9 mouse cellular contexts compared by ENCODE assay signal in genomic region chr10:11080013-11080724, GRCm38 (mm10). TPM values are rescaled to one million over a fixed set of nuclear protein-coding genes. Genes with fewer than 3 reads are reported as not detected.
DNase-seq lines count a peak whose midpoint lies in the region; ATAC-seq and TF ChIP-seq lines count a peak whose summit lies in the region.
"Had no signal": no experiment of that assay in that cellular context is flagged by ENCODE, and none has a peak within 500 bp of the region (broad histone marks: within the 10 kb centered on the region; RNA-seq: fewer than 3 reads in every experiment).

No protein-coding gene starts in this region.

- peak overlapping the region; percentile 15 for H3K4me3 ChIP-seq in hindbrain, embryonic 11.5 days (ENCODE audit: low read depth, low read length)
- peak overlapping the region; percentile 1; the same call in 1 of the 2 replicates for H3K4me3 ChIP-seq in neural tube, embryonic 11.5 days (ENCODE audit: low read depth, low read length)

- no peaks in the 10 kb centered on the region for H3K4me1 ChIP-seq in hindbrain, embryonic 11.5 days (replicated peaks; ENCODE audit: control insufficient read depth, insufficient read depth, low read length)
- no peaks in the 10 kb centered on the region for H3K4me1 ChIP-seq in neural tube, embryonic 11.5 days (ENCODE audit: control insufficient read depth, insufficient read depth, low read length)

- no peak for TF ChIP-seq POLR2A in brain, embryonic 14.5 days (IDR thresholded peaks at IDR 0.05; ENCODE audit: borderline replicate concordance, extremely low read depth, insufficient read depth, insufficient read length, poor library complexity, severe bottlenecking)

- peaks cover 26% of the 10 kb centered on the region for H3K27me3 ChIP-seq in hindbrain, embryonic 11.5 days (ENCODE audit: control insufficient read depth, insufficient read depth, low read length)
- peaks cover 29% of the 10 kb centered on the region for H3K27me3 ChIP-seq in neural tube, embryonic 11.5 days (ENCODE audit: control insufficient read depth, insufficient read depth, low read length)

- no peak overlapping the region for H3K9ac ChIP-seq in hindbrain, embryonic 11.5 days (ENCODE audit: low read depth, low read length)
- H3K9ac ChIP-seq in neural tube, embryonic 11.5 days (ENCODE audit: low read length), result no peak overlapping the region

- no peak overlapping the region for H3K27ac ChIP-seq in hindbrain, embryonic 11.5 days (ENCODE audit: low read depth, low read length)
- H3K27ac ChIP-seq in neural tube, embryonic 11.5 days (ENCODE audit: low read depth, low read length), result no peak overlapping the region

- peak; percentile 52; the same call in 1 of the 2 replicates for ATAC-seq in hindbrain, embryonic 11.5 days (ENCODE audit: low FRiP score)
- peak; percentile 60 for ATAC-seq in neural tube, embryonic 11.5 days (ENCODE audit: insufficient read depth, low FRiP score, low TSS enrichment)

- H3K36me3 ChIP-seq in hindbrain, embryonic 11.5 days (ENCODE audit: control insufficient read depth, insufficient read depth, low read length), result no peaks in the 10 kb centered on the region
- H3K36me3 ChIP-seq in neural tube, embryonic 11.5 days (ENCODE audit: control insufficient read depth, insufficient read depth, low read length), result no peaks in the 10 kb centered on the region

- 7% methylated on average over 33 of the region's 33 CpGs for WGBS in hindbrain, embryonic 11.5 days
- WGBS in neural tube, embryonic 11.5 days, result 8% methylated on average over 33 of the region's 33 CpGs

- peak; percentile 22 for DNase-seq in brain, embryonic 14.5 days (ENCODE audit: low read depth)
- DNase-seq in cerebellum, adult 9-10 months, result peak; percentile 68
- peak; percentile 45 for DNase-seq in hindbrain, embryonic 11.5 days (ENCODE audit: low spot score)
- no peak for DNase-seq in neural tube, embryonic 11.5 days (ENCODE audit: low spot score)
- DNase-seq in ovary, postnatal 10 days (ENCODE audit: low spot score), result no peak
- DNase-seq in spleen, adult 12 weeks (ENCODE audit: low spot score), result no peak
- DNase-seq in thymus, postnatal 4 days, result no peak
- DNase-seq: thymus, adult 18-20 months had no signal

- no peak for TF ChIP-seq CTCF in brain, embryonic 14.5 days (IDR thresholded peaks at IDR 0.05; ENCODE audit: borderline replicate concordance, extremely low read depth, insufficient read depth, insufficient read length)

- no peaks in the 10 kb centered on the region for H3K9me3 ChIP-seq in hindbrain, embryonic 11.5 days (ENCODE audit: control insufficient read depth, low read length)
- H3K9me3 ChIP-seq in neural tube, embryonic 11.5 days (ENCODE audit: control insufficient read depth, low read length), result no peaks in the 10 kb centered on the region

- peak overlapping the region; percentile 39 for H3K4me2 ChIP-seq in hindbrain, embryonic 11.5 days (replicated peaks; ENCODE audit: low read depth, low read length)
- H3K4me2 ChIP-seq in neural tube, embryonic 11.5 days (ENCODE audit: low read depth), result peak overlapping the region; percentile 35

RNA-seq across cellular contexts. Expression of gene Grm1, which starts 2.0 kb away (rescaled TPM):
- 5.2 and 7.0 TPM in 2 replicates for polyA plus RNA-seq in brain, embryonic 14.5 days (2012; rRNA removed)
- not detected in 2 replicates for polyA plus RNA-seq in hindbrain, embryonic 11.5 days (2014; fragmentation: Nextera tagmentation; extraction: Ambion mirVana)
- not detected in 2 replicates for polyA plus RNA-seq in neural tube, embryonic 11.5 days (2014; fragmentation: Nextera tagmentation; extraction: Ambion mirVana)
- polyA plus RNA-seq: liver, embryonic 16.5 days had no signal

Comparison
In these comparisons a context has a peak if more than half of its experiments do, and no peak if none do; other contexts are left out.
1. DNase-seq: peak in brain, embryonic 14.5 days (single experiment), cerebellum, adult 9-10 months (single experiment) and hindbrain, embryonic 11.5 days (single experiment); none in neural tube, embryonic 11.5 days (single experiment), ovary, postnatal 10 days (single experiment), spleen, adult 12 weeks (single experiment) and thymus, postnatal 4 days (single experiment).